Mouse (Mus musculus) brain, embryonic 18.5 days (tissue): ENCODE data around the gene Wipf1.

Source experiments
- DNase-seq: peaks from one replicate; pipeline ENCODE4 v3.0.0-alpha.2; 2012; ENCODE audit warnings: low read depth, low spot score

The Wipf1 gene

GRCm38 (mm10) chr2:73468993-73469392 lies 60.5 kb downstream of the Wipf1 start:
- no peak for DNase-seq

GRCm38 (mm10) chr2:73467071-73467851 lies 62.3 kb downstream of the Wipf1 start:
- DNase-seq = no peak

- DNase-seq = no peak
Measured at GRCm38 (mm10) chr2:73466481-73466880, 63.1 kb downstream of the Wipf1 start.

GRCm38 (mm10) chr2:73463431-73464194 lies 65.9 kb downstream of the Wipf1 start:
- DNase-seq = no peak

- DNase-seq = no peak
Measured at GRCm38 (mm10) chr2:73462757-73463339, 66.7 kb downstream of the Wipf1 start.

- DNase-seq = no peak
Measured at GRCm38 (mm10) chr2:73462265-73462664, 67.3 kb downstream of the Wipf1 start.

GRCm38 (mm10) chr2:73460168-73460567 lies 69.4 kb downstream of the Wipf1 start:
- no peak for DNase-seq

GRCm38 (mm10) chr2:73459607-73460153 lies 69.9 kb downstream of the Wipf1 start:
- DNase-seq = no peak

- DNase-seq = no peak
Measured at GRCm38 (mm10) chr2:73456886-73457285, 72.6 kb downstream of the Wipf1 start.

GRCm38 (mm10) chr2:73456154-73456553 lies 73.4 kb downstream of the Wipf1 start:
- no peak for DNase-seq

- DNase-seq = no peak
Measured at GRCm38 (mm10) chr2:73455541-73455940, 74.0 kb downstream of the Wipf1 start.

- DNase-seq = no peak
Measured at GRCm38 (mm10) chr2:73454682-73455081, 74.9 kb downstream of the Wipf1 start.

- DNase-seq = no peak
Measured at GRCm38 (mm10) chr2:73454186-73454585, 75.3 kb downstream of the Wipf1 start.

GRCm38 (mm10) chr2:73453717-73454116 lies 75.8 kb downstream of the Wipf1 start:
- no peak for DNase-seq

- DNase-seq = no peak
Measured at GRCm38 (mm10) chr2:73453085-73453484, 76.4 kb downstream of the Wipf1 start.

- DNase-seq = no peak
Measured at GRCm38 (mm10) chr2:73452556-73452955, 77.0 kb downstream of the Wipf1 start.

GRCm38 (mm10) chr2:73451541-73451940 lies 78.0 kb downstream of the Wipf1 start:
- no peak for DNase-seq

GRCm38 (mm10) chr2:73450172-73450715 lies 79.3 kb downstream of the Wipf1 start:
- DNase-seq = no peak

GRCm38 (mm10) chr2:73443985-73444384 lies 85.5 kb downstream of the Wipf1 start:
- DNase-seq = no peak

- no peak for DNase-seq
Measured at GRCm38 (mm10) chr2:73442015-73442414, 87.5 kb downstream of the Wipf1 start.

GRCm38 (mm10) chr2:73440319-73440718 lies 89.2 kb downstream of the Wipf1 start:
- no peak for DNase-seq

- DNase-seq = no peak
Measured at GRCm38 (mm10) chr2:73436976-73437375, 92.6 kb downstream of the Wipf1 start.
